ENCODE assay signal across 12 mouse cellular contexts in genomic region chr10:81360721-81361120, GRCm38 (mm10). TPM values are rescaled to one million over a fixed set of nuclear protein-coding genes. Genes with fewer than 3 reads are reported as not detected.
A peak's percentile ranks its signal among the peaks of the same experiment; 100 is the strongest.
DNase-seq lines count a peak whose midpoint lies in the region; ATAC-seq and TF ChIP-seq lines count a peak whose summit lies in the region.
"Had no signal": no experiment of that assay in that cellular context is flagged by ENCODE, and none has a peak within 500 bp of the region (broad histone marks: within the 10 kb centered on the region; RNA-seq: fewer than 3 reads in every experiment).

No protein-coding gene starts in this region.

- peaks cover 3% of the 10 kb centered on the region; the same call in 1 of the 2 replicates for H3K27me3 ChIP-seq in heart, postnatal 0 days (ENCODE audit: control insufficient read depth, insufficient read depth, low read length)
- H3K27me3 ChIP-seq in CH12.LX (replicated peaks) (no peaks in the 10 kb centered on the region), MEL (ENCODE audit: control insufficient read depth in 1 of 2, insufficient read depth in 2 of 2, low read length in 2 of 2) (no peaks in the 10 kb centered on the region)
- peaks cover 27% of the 10 kb centered on the region for H3K27me3 ChIP-seq in limb, embryonic 11.5 days (ENCODE audit: control insufficient read depth, insufficient read depth, low read length)

- no peak overlapping the region for H3K4me2 ChIP-seq in heart, postnatal 0 days (ENCODE audit: low read depth, low read length)
- no peak overlapping the region for H3K4me2 ChIP-seq in CH12.LX (ENCODE audit: insufficient read depth, low read depth, poor library complexity, severe bottlenecking)
- no peak overlapping the region for H3K4me2 ChIP-seq in limb, embryonic 11.5 days (ENCODE audit: low read depth, severe bottlenecking)
- H3K4me2 ChIP-seq: embryonic facial prominence, embryonic 12.5 days had no signal

- TF ChIP-seq EP300 in heart, postnatal 0 days (IDR thresholded peaks at IDR 0.05; ENCODE audit: low read depth), result no peak
- TF ChIP-seq EP300 in CH12.LX (IDR thresholded peaks at IDR 0.05; ENCODE audit: low read length), result no peak
- no peak for TF ChIP-seq EP300 in MEL (IDR thresholded peaks at IDR 0.05; ENCODE audit: low read depth in 1 of 2, low read length in 2 of 2)

- no peaks in the 10 kb centered on the region; the same call in 1 of the 2 replicates for H3K79me2 ChIP-seq in CH12.LX (replicated peaks; ENCODE audit: control insufficient read depth, extremely low read depth, insufficient read depth, poor library complexity, severe bottlenecking)
- peaks cover 27% of the 10 kb centered on the region for H3K79me2 ChIP-seq in MEL (ENCODE audit: control insufficient read depth, insufficient read depth, low read length, poor library complexity)

- dilution Hi-C loops in CH12.LX (cut with MboI; ENCODE audit: extremely low pct_ligation_motif_present, extremely low pct_unique_long_range_greater_than_20kb, low sequenced_read_pairs), result no loop called here

- H3K4me1 ChIP-seq in heart, postnatal 0 days (ENCODE audit: control insufficient read depth, insufficient read depth), result peaks cover 42% of the 10 kb centered on the region
- peaks cover 45 to 82% of the 10 kb centered on the region in 2 experiments for H3K4me1 ChIP-seq in CH12.LX (ENCODE audit: control insufficient read depth in 1 of 2, insufficient read depth in 2 of 2)
- H3K4me1 ChIP-seq in MEL (ENCODE audit: control insufficient read depth in 1 of 2, insufficient read depth in 2 of 2, low read length in 2 of 2), result peaks cover 0 to 23% of the 10 kb centered on the region in 2 experiments; a peak in 3 of 4 replicates
- H3K4me1 ChIP-seq in limb, embryonic 11.5 days (ENCODE audit: control insufficient read depth, insufficient read depth, low read length), result peaks cover 30% of the 10 kb centered on the region

- peak overlapping the region; percentile 44; the same call in 1 of the 2 replicates for H3K27ac ChIP-seq in heart, postnatal 0 days (ENCODE audit: low read depth)
- H3K27ac ChIP-seq in CH12.LX (ENCODE audit: insufficient read depth, low read depth) (0 out of 2 replicates have a peak overlapping the region, but pooled peaks have one; percentile 12), MEL (ENCODE audit: control insufficient read depth, low read depth, low read length) (no peak overlapping the region)
- no peak overlapping the region for H3K27ac ChIP-seq in limb, embryonic 11.5 days (replicated peaks; ENCODE audit: low read depth, low read length)
- H3K27ac ChIP-seq: embryonic facial prominence, embryonic 12.5 days; hindbrain, postnatal 0 days had no signal

- in situ Hi-C loops in CH12.LX (cut with MboI; ENCODE audit: low pct_ligation_motif_present, low pct_unique_long_range_greater_than_20kb, low sequenced_read_pairs), result no loop called here

- no peak for TF ChIP-seq CTCF in heart, postnatal 0 days (IDR thresholded peaks at IDR 0.05; ENCODE audit: low read depth)
- TF ChIP-seq CTCF in CH12.LX (conservative IDR thresholded peaks at IDR 0.05 in 1 of 2, IDR thresholded peaks at IDR 0.05 in 1 of 2; ENCODE audit: low read depth in 2 of 2, low read length in 2 of 2) (no peak), MEL (IDR thresholded peaks at IDR 0.05 in 2 of 3, conservative IDR thresholded peaks at IDR 0.05 in 1 of 3; ENCODE audit: control insufficient read depth in 1 of 3, insufficient read depth in 1 of 3, low read depth in 2 of 3, low read length in 3 of 3, poor library complexity in 1 of 3, severe bottlenecking in 1 of 3) (no peak)

- H3K9ac ChIP-seq in heart, postnatal 0 days (replicated peaks; ENCODE audit: low read depth, low read length), result no peak overlapping the region; the same call in 1 of the 2 replicates
- no peak overlapping the region for H3K9ac ChIP-seq in CH12.LX (ENCODE audit: insufficient read depth, low read depth)
- H3K9ac ChIP-seq in MEL (ENCODE audit: control insufficient read depth, low read depth, low read length, poor library complexity, severe bottlenecking), result no peak overlapping the region
- H3K9ac ChIP-seq in limb, embryonic 11.5 days (ENCODE audit: low read length), result 0 out of 2 replicates have a peak overlapping the region, but pooled peaks have one; percentile 0
- H3K9ac ChIP-seq: embryonic facial prominence, embryonic 12.5 days had no signal

- no peak for TF ChIP-seq RAD21 in CH12.LX (IDR thresholded peaks at IDR 0.05; ENCODE audit: low read depth, low read length)
- TF ChIP-seq RAD21 in MEL (IDR thresholded peaks at IDR 0.05; ENCODE audit: low read depth, low read length), result no peak

- no peak for DNase-seq in heart, postnatal 0 days (ENCODE audit: low spot score)
- DNase-seq in heart, postnatal 4 days, result no peak
- no peak for DNase-seq in CH12.LX (ENCODE audit: extremely low read depth)
- no peak for DNase-seq in MEL (ENCODE audit: low read depth, low spot score)
- no peak for DNase-seq in limb, embryonic 11.5 days (ENCODE audit: low spot score)
- DNase-seq in urinary bladder, postnatal 25 days (ENCODE audit: low spot score), result no peak
- DNase-seq in right cerebral cortex, postnatal 4 days, result no peak
- DNase-seq: adrenal gland, adult 2 months; kidney, postnatal 14 days; right cerebral cortex, postnatal 25 days had no signal

- no peak for ATAC-seq in heart, postnatal 0 days (ENCODE audit: insufficient read depth, low read depth)
- no peak for ATAC-seq in limb, embryonic 11.5 days (ENCODE audit: insufficient number of reproducible peaks, low FRiP score, low TSS enrichment, low read depth)
- ATAC-seq: hindbrain, postnatal 0 days had no signal

- 0 out of 2 replicates have a peak, but pooled peaks cover 6% of the 10 kb centered on the region for H3K36me3 ChIP-seq in heart, postnatal 0 days (replicated peaks; ENCODE audit: control insufficient read depth, insufficient read depth, low read length)
- H3K36me3 ChIP-seq in CH12.LX (replicated peaks in 1 of 2; ENCODE audit: control insufficient read depth in 1 of 2, insufficient read depth in 1 of 2, low read length in 1 of 2) (peaks cover 43 to 63% of the 10 kb centered on the region in 2 experiments), MEL (ENCODE audit: control insufficient read depth in 1 of 2, insufficient read depth in 2 of 2, low read length in 2 of 2) (peaks cover 0 to 11% of the 10 kb centered on the region in 2 experiments; a peak in 3 of 4 replicates)
- H3K36me3 ChIP-seq in limb, embryonic 11.5 days (ENCODE audit: control insufficient read depth, insufficient read depth, low read length), result peaks cover 2% of the 10 kb centered on the region; the same call in 1 of the 2 replicates

- TF ChIP-seq POLR2A in CH12.LX (IDR thresholded peaks at IDR 0.05; ENCODE audit: low read depth, low read length) (no peak), MEL (IDR thresholded peaks at IDR 0.05; ENCODE audit: control insufficient read depth in 1 of 2, insufficient read depth in 1 of 2, low read depth in 1 of 2, low read length in 2 of 2, poor library complexity in 1 of 2) (no peak)

- 51% methylated on average over 8 of the region's 8 CpGs for WGBS in heart, postnatal 0 days
- 63% methylated on average over 8 of the region's 8 CpGs for WGBS in limb, embryonic 11.5 days

- H3K4me3 ChIP-seq in heart, postnatal 0 days (ENCODE audit: low read depth, low read length), result no peak overlapping the region
- H3K4me3 ChIP-seq in CH12.LX (replicated peaks in 1 of 3; ENCODE audit: low read depth in 2 of 3, low read length in 2 of 3, poor library complexity in 1 of 3) (no peak overlapping the region), MEL (ENCODE audit: control insufficient read depth in 1 of 2, insufficient read depth in 1 of 2, low read depth in 2 of 2, low read length in 2 of 2) (no peak overlapping the region)
- no peak overlapping the region for H3K4me3 ChIP-seq in limb, embryonic 11.5 days (ENCODE audit: low read depth, low read length)
- H3K4me3 ChIP-seq: embryonic facial prominence, embryonic 12.5 days had no signal

- H3K9me3 ChIP-seq in heart, postnatal 0 days (replicated peaks; ENCODE audit: control insufficient read depth, low read length), result no peaks in the 10 kb centered on the region
- H3K9me3 ChIP-seq in CH12.LX (replicated peaks; ENCODE audit: low read length) (no peaks in the 10 kb centered on the region), MEL (replicated peaks; ENCODE audit: insufficient read depth, low read length) (no peaks in the 10 kb centered on the region)
- H3K9me3 ChIP-seq in limb, embryonic 11.5 days (ENCODE audit: control insufficient read depth, low read length), result no peaks in the 10 kb centered on the region
- H3K9me3 ChIP-seq: embryonic facial prominence, embryonic 12.5 days had no signal

RNA-seq across cellular contexts. Expression of gene Mfsd12, which starts 3.4 kb away (rescaled TPM):
- 20.2 and 30.5 TPM in 2 replicates for total RNA-seq in heart, postnatal 0 days (2014; rRNA removed; ENCODE audit: low replicate concordance)
- polyA plus RNA-seq in heart, postnatal 0 days (2015; fragmentation: Nextera tagmentation; extraction: Ambion mirVana), result 10.3 and 11.4 TPM in 2 replicates
- 10 to 100 TPM; 12.1 to 13.5 TPM for total RNA-seq in heart, postnatal 4 days (2021)
- 9.5 and 12.9 TPM in 2 replicates for total RNA-seq in CH12.LX (2012; rRNA removed)
- 4.0 and 5.2 TPM in 2 replicates for total RNA-seq in CH12.LX (2014; rRNA removed)
- 7.4 and 8.7 TPM in 2 replicates for polyA plus RNA-seq in CH12.LX (2012; ENCODE audit: insufficient read length, low read depth)
- 17.9 and 29.0 TPM in 2 replicates for total RNA-seq in MEL (2012; rRNA removed)
- 10 to 100 TPM in 1 of 2 experiments, not detected in 1; 22.5 TPM for polyA plus RNA-seq in MEL (2012; ENCODE audit: insufficient read depth in 1 of 2, insufficient read length in 2 of 2, low read depth in 1 of 2, low replicate concordance in 2 of 2, missing spikeins in 1 of 2)
- 4.7 and 5.9 TPM in 2 replicates for polyA plus RNA-seq in limb, embryonic 11.5 days (2014; fragmentation: Nextera tagmentation; extraction: Ambion mirVana)

RNA-seq across cellular contexts. Expression of gene 4930404N11Rik, which starts 4.9 kb away (rescaled TPM):
- not detected in 2 replicates for total RNA-seq in heart, postnatal 0 days (2014; rRNA removed; ENCODE audit: low replicate concordance)
- polyA plus RNA-seq in heart, postnatal 0 days (2015; fragmentation: Nextera tagmentation; extraction: Ambion mirVana), result 0.68 and 1.0 TPM in 2 replicates
- total RNA-seq in heart, postnatal 4 days (2021), result 1 to 10 TPM in 1 of 2 experiments, under 1 TPM in 1; 0.63 to 2.0 TPM
- total RNA-seq in CH12.LX (2012; rRNA removed) (5.2 and 7.2 TPM in 2 replicates), CH12.LX (2014; rRNA removed) (0.23 TPM in 1 of 2 replicates, not detected in the other), MEL (2012; rRNA removed) (6.7 and 12.1 TPM in 2 replicates)
- polyA plus RNA-seq in CH12.LX (2012; ENCODE audit: insufficient read length, low read depth) (2.2 and 2.7 TPM in 2 replicates), MEL (2012; ENCODE audit: insufficient read depth in 1 of 2, insufficient read length in 2 of 2, low read depth in 1 of 2, low replicate concordance in 2 of 2, missing spikeins in 1 of 2) (1 to 10 TPM in 1 of 2 experiments, not detected in 1; 3.1 TPM)
- 0.21 and 0.45 TPM in 2 replicates for polyA plus RNA-seq in limb, embryonic 11.5 days (2014; fragmentation: Nextera tagmentation; extraction: Ambion mirVana)
- total RNA-seq: hindbrain, postnatal 0 days had no signal

RNA-seq across cellular contexts. Expression of gene Hmg20b, which starts 10.4 kb away (rescaled TPM):
- 63.9 and 80.7 TPM in 2 replicates for total RNA-seq in heart, postnatal 0 days (2014; rRNA removed; ENCODE audit: low replicate concordance)
- 92.3 and 94.5 TPM in 2 replicates for polyA plus RNA-seq in heart, postnatal 0 days (2015; fragmentation: Nextera tagmentation; extraction: Ambion mirVana)
- 100 to 1,000 TPM; 107 to 113 TPM for total RNA-seq in heart, postnatal 4 days (2021)
- total RNA-seq in CH12.LX (2012; rRNA removed) (17.0 and 18.7 TPM in 2 replicates), CH12.LX (2014; rRNA removed) (7.4 and 7.9 TPM in 2 replicates), MEL (2012; rRNA removed) (22.8 and 27.0 TPM in 2 replicates)
- polyA plus RNA-seq in CH12.LX (2012; ENCODE audit: insufficient read length, low read depth) (37.3 and 39.6 TPM in 2 replicates), MEL (2012; ENCODE audit: insufficient read depth in 1 of 2, insufficient read length in 2 of 2, low read depth in 1 of 2, low replicate concordance in 2 of 2, missing spikeins in 1 of 2) (10 to 100 TPM in 1 of 2 experiments, not detected in 1; 92.7 TPM)
- polyA plus RNA-seq in limb, embryonic 11.5 days (2014; fragmentation: Nextera tagmentation; extraction: Ambion mirVana), result 129 and 130 TPM in 2 replicates

RNA-seq across cellular contexts. Expression of gene Fzr1, which starts 17.6 kb away (rescaled TPM):
- 47.6 and 53.9 TPM in 2 replicates for total RNA-seq in heart, postnatal 0 days (2014; rRNA removed; ENCODE audit: low replicate concordance)
- 45.8 and 48.4 TPM in 2 replicates for polyA plus RNA-seq in heart, postnatal 0 days (2015; fragmentation: Nextera tagmentation; extraction: Ambion mirVana)
- total RNA-seq in heart, postnatal 4 days (2021), result 10 to 100 TPM; 55.4 to 56.8 TPM
- total RNA-seq in CH12.LX (2012; rRNA removed) (38.8 and 44.5 TPM in 2 replicates), CH12.LX (2014; rRNA removed) (29.5 and 33.1 TPM in 2 replicates), MEL (2012; rRNA removed) (20.7 and 24.7 TPM in 2 replicates)
- polyA plus RNA-seq in CH12.LX (2012; ENCODE audit: insufficient read length, low read depth) (67.7 and 75.4 TPM in 2 replicates), MEL (2012; ENCODE audit: insufficient read depth in 1 of 2, insufficient read length in 2 of 2, low read depth in 1 of 2, low replicate concordance in 2 of 2, missing spikeins in 1 of 2) (100 to 1,000 TPM in 1 of 2 experiments, not detected in 1; 115 TPM)
- polyA plus RNA-seq in limb, embryonic 11.5 days (2014; fragmentation: Nextera tagmentation; extraction: Ambion mirVana), result 107 and 119 TPM in 2 replicates

RNA-seq across cellular contexts. Expression of gene Gipc3, which starts 17.7 kb away (rescaled TPM):
- total RNA-seq in heart, postnatal 0 days (2014; rRNA removed; ENCODE audit: low replicate concordance), result 0.08 and 0.12 TPM in 2 replicates
- 0.16 and 0.21 TPM in 2 replicates for polyA plus RNA-seq in heart, postnatal 0 days (2015; fragmentation: Nextera tagmentation; extraction: Ambion mirVana)
- total RNA-seq in heart, postnatal 4 days (2021), result 1 to 10 TPM; 2.2 to 3.3 TPM
- 0.04 and 0.08 TPM in 2 replicates for total RNA-seq in CH12.LX (2012; rRNA removed)
- total RNA-seq in CH12.LX (2014; rRNA removed), result not detected in 2 replicates
- polyA plus RNA-seq in CH12.LX (2012; ENCODE audit: insufficient read length, low read depth), result 0.09 TPM in 1 of 2 replicates, not detected in the other
- not detected in 2 replicates for total RNA-seq in MEL (2012; rRNA removed)
- not detected for polyA plus RNA-seq in MEL (2012; ENCODE audit: insufficient read depth in 1 of 2, insufficient read length in 2 of 2, low read depth in 1 of 2, low replicate concordance in 2 of 2, missing spikeins in 1 of 2)
- not detected in 2 replicates for polyA plus RNA-seq in limb, embryonic 11.5 days (2014; fragmentation: Nextera tagmentation; extraction: Ambion mirVana)
- polyA plus RNA-seq: embryonic facial prominence, embryonic 12.5 days; hindbrain, postnatal 0 days had no signal

Comparison
In these comparisons a context has a peak if more than half of its experiments do, and no peak if none do; other contexts are left out.
1. H3K27ac ChIP-seq: peak in heart, postnatal 0 days (single experiment) and CH12.LX (single experiment); none in MEL (single experiment) and limb, embryonic 11.5 days (single experiment).